Mouse (Mus musculus) ES-Bruce4 (cell line): ENCODE data around the gene Fam161b.

Experiments used
- CTCF ChIP-seq: IDR thresholded peaks from one replicate; pipeline ENCODE4 v1.8.1; 2011; ENCODE audit warnings: low read depth, low read length
- EP300 ChIP-seq: IDR thresholded peaks from 2 replicates; pipeline ENCODE4 v1.6.1; 2011; ENCODE audit warnings: low read depth, low read length; ENCODE audit not compliant: insufficient read depth
- POLR2A ChIP-seq: IDR thresholded peaks from one replicate; pipeline ENCODE4 v1.8.1; 2011; ENCODE audit warnings: low read length; ENCODE audit not compliant: insufficient read depth

GRCm38 (mm10) chr12:84362872-84363271 is 1.2 kb upstream of the Fam161b start:
- TF ChIP-seq POLR2A, result no peak
- TF ChIP-seq CTCF, result no peak
- TF ChIP-seq EP300, result no peak
